ENCODE assay signal across 26 mouse cellular contexts in the genomic region with DNA sequence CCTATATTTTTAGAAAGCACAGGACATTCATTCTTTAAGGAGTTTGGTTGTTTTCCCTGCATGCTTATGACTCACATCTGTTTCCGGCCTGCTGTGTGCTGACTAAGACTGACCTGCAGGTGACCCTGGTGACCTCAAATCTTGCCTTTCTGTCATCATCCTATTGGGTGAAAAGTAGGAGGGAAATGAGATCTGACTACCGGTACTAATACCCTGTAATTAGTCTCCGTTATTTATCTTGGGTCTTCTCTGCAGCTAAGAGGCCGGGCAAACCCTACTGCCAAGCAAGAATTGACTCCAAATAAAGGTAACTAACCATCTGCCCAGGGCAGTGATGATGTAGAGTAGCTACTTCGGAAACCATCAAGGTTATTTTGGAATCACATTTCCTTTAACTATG. TPM values are rescaled to one million over a fixed set of nuclear protein-coding genes. Genes with fewer than 3 reads are reported as not detected.
A peak's percentile ranks its signal among the peaks of the same experiment; 100 is the strongest.
DNase-seq lines count a peak whose midpoint lies in the region; ATAC-seq and TF ChIP-seq lines count a peak whose summit lies in the region.
"Had no signal": no experiment of that assay in that cellular context is flagged by ENCODE, and none has a peak within 500 bp of the region (broad histone marks: within the 10 kb centered on the region; RNA-seq: fewer than 3 reads in every experiment).

A gene (plus strand): TSS at position 208 of the 400 bp plus-strand sequence.

- no peaks in the 10 kb centered on the region for H3K4me1 ChIP-seq in kidney, postnatal 0 days (replicated peaks; ENCODE audit: insufficient read depth, low read length)
- peaks cover 21% of the 10 kb centered on the region for H3K4me1 ChIP-seq in embryonic facial prominence, embryonic 10.5 days
- H3K4me1 ChIP-seq: embryonic facial prominence, embryonic 13.5 days; heart, embryonic 15.5 days; hindbrain, embryonic 15.5 days had no signal

- no peaks in the 10 kb centered on the region for H3K9me3 ChIP-seq in kidney, postnatal 0 days (replicated peaks; ENCODE audit: low read length)
- H3K9me3 ChIP-seq in embryonic facial prominence, embryonic 10.5 days: no peaks in the 10 kb centered on the region
- H3K9me3 ChIP-seq: embryonic facial prominence, embryonic 13.5 days; heart, embryonic 15.5 days; hindbrain, embryonic 15.5 days had no signal

- no peak within 1 kb of the TSS for H3K4me3 ChIP-seq in kidney, postnatal 0 days (replicated peaks; ENCODE audit: low read depth, low read length)
- H3K4me3 ChIP-seq in embryonic facial prominence, embryonic 10.5 days: no peak within 1 kb of the TSS
- H3K4me3 ChIP-seq: embryonic facial prominence, embryonic 13.5 days; heart, embryonic 15.5 days; hindbrain, embryonic 15.5 days had no signal

- intact Hi-C loops in left cerebral cortex, postnatal 10 days (cut with DNase I): no loop called here

- TF ChIP-seq CTCF in kidney, postnatal 0 days (IDR thresholded peaks at IDR 0.05; ENCODE audit: low read depth): no peak

- 25% methylated on average over 5 of the region's 5 CpGs for WGBS in kidney, postnatal 0 days
- 14% methylated on average over 5 of the region's 5 CpGs for WGBS in embryonic facial prominence, embryonic 10.5 days

- H3K9ac ChIP-seq in kidney, postnatal 0 days (ENCODE audit: low read depth, low read length): no peak within 1 kb of the TSS
- H3K9ac ChIP-seq: embryonic facial prominence, embryonic 13.5 days; heart, embryonic 15.5 days; hindbrain, embryonic 15.5 days; liver, postnatal 0 days had no signal

- H3K4me2 ChIP-seq in kidney, postnatal 0 days (ENCODE audit: low read length): no peak within 1 kb of the TSS
- H3K4me2 ChIP-seq: embryonic facial prominence, embryonic 13.5 days; heart, embryonic 15.5 days; hindbrain, embryonic 15.5 days had no signal

- H3K36me3 ChIP-seq in kidney, postnatal 0 days (ENCODE audit: insufficient read depth, low read length): no peaks in the 10 kb centered on the region
- H3K36me3 ChIP-seq in embryonic facial prominence, embryonic 10.5 days (replicated peaks): no peaks in the 10 kb centered on the region
- H3K36me3 ChIP-seq: embryonic facial prominence, embryonic 13.5 days; heart, embryonic 15.5 days; hindbrain, embryonic 15.5 days had no signal

- DNase-seq in kidney, postnatal 0 days (ENCODE audit: low spot score): peak; percentile 1
- DNase-seq in kidney, adult 11 months: no peak
- DNase-seq in ES-CJ7 (ENCODE audit: low read depth, low spot score): peak; percentile 7
- DNase-seq in embryonic facial prominence, embryonic 10.5 days (ENCODE audit: low spot score): peak; percentile 64
- peak; percentile 46 for DNase-seq in retina, embryonic 14.5 days (ENCODE audit: low spot score)
- DNase-seq in thymus, postnatal 36 days: no peak
- DNase-seq in left cerebral cortex, postnatal 10 days (ENCODE audit: extremely low spot score in 1 of 2, low spot score in 2 of 2): no peak
- DNase-seq in left cerebral cortex, adult 9 months (ENCODE audit: low spot score in 2 of 2): no peak
- DNase-seq: cerebellum, adult 9-11 months; heart, adult 18-20 months; kidney, postnatal 10 days; liver; liver, postnatal 0 days; lung, postnatal 14 days; right cerebral cortex, postnatal 14 days; thymus, postnatal 14 days had no signal

- ATAC-seq in kidney, postnatal 0 days (replicated peaks; ENCODE audit: low FRiP score, low read depth): no peak
- ATAC-seq: forebrain, embryonic 16.5 days; intestine, postnatal 0 days; liver, postnatal 0 days had no signal

- no peaks in the 10 kb centered on the region for H3K27me3 ChIP-seq in kidney, postnatal 0 days (ENCODE audit: insufficient read depth, low read length)
- H3K27me3 ChIP-seq in embryonic facial prominence, embryonic 10.5 days (replicated peaks; ENCODE audit: low read depth, poor library complexity, severe bottlenecking): no peaks in the 10 kb centered on the region
- H3K27me3 ChIP-seq: embryonic facial prominence, embryonic 13.5 days; heart, embryonic 15.5 days; hindbrain, embryonic 15.5 days had no signal

- no peak within 1 kb of the TSS for H3K27ac ChIP-seq in kidney, postnatal 0 days
- H3K27ac ChIP-seq in embryonic facial prominence, embryonic 10.5 days (replicated peaks): no peak within 1 kb of the TSS; the same call in 1 of the 2 replicates
- H3K27ac ChIP-seq: embryonic facial prominence, embryonic 13.5 days; heart, embryonic 15.5 days; hindbrain, embryonic 15.5 days had no signal

RNA-seq across cellular contexts. Expression of the gene that starts here (rescaled TPM):
- 0.18 TPM in 1 of 2 replicates, not detected in the other for polyA plus RNA-seq in kidney, postnatal 0 days (2015; fragmentation: Nextera tagmentation; extraction: Ambion mirVana)
- polyA plus RNA-seq in embryonic facial prominence, embryonic 10.5 days (2016; fragmentation: Nextera tagmentation; extraction: Ambion mirVana): 3.0 and 3.1 TPM in 2 replicates
- total RNA-seq in left cerebral cortex, postnatal 10 days (2021): not detected
- total RNA-seq: adrenal gland, adult 18-20 months; gastrocnemius, adult 8-10 months; heart, adult 18-20 months; layer of hippocampus, adult 8-10 months; left cerebral cortex, postnatal 14 days; megakaryocyte-erythroid progenitor cell, adult 5-6 weeks had no signal
- polyA plus RNA-seq: embryonic facial prominence, embryonic 13.5 days; forebrain, embryonic 16.5 days; heart, embryonic 15.5 days; hindbrain, embryonic 15.5 days; liver, postnatal 0 days had no signal

Comparison
In these comparisons a context has a peak if more than half of its experiments do, and no peak if none do; other contexts are left out.
1. Peak in DNase-seq in kidney, postnatal 0 days; RNA of the gene not detected or under 1 TPM.
2. DNase-seq: peak in ES-CJ7 (single experiment), embryonic facial prominence, embryonic 10.5 days (single experiment) and retina, embryonic 14.5 days (single experiment); none in kidney, adult 11 months (single experiment), thymus, postnatal 36 days (0 of 2), left cerebral cortex, postnatal 10 days (0 of 2) and left cerebral cortex, adult 9 months (0 of 2).